Mouse (Mus musculus): ENCODE data around the gene Kctd15.

- TF ChIP-seq CTCF (IDR thresholded peaks at IDR 0.05; ENCODE audit: low read depth, low read length), result no peak
- no peak for TF ChIP-seq POLR2A (IDR thresholded peaks at IDR 0.05; ENCODE audit: extremely low read depth, insufficient read depth, low read length)
These were observed 11.9 kb downstream of the Kctd15 start for GRCm38 (mm10) chr7:34644591-34644990.
